Mouse (Mus musculus) heart, embryonic 11.5 days (tissue): ENCODE measurements around the gene Esr1. TPM values are rescaled to one million over a fixed set of nuclear protein-coding genes. Genes with fewer than 3 reads are reported as not detected.

Source experiments
- ATAC-seq: fragments of 200-750 bp; cut with Nextera tagmentation; replicated peaks from 2 replicates; pipeline ENCODE4 v1.8.0; 2017; ENCODE audit warnings: moderate library complexity; ENCODE audit not compliant: insufficient number of reproducible peaks, low FRiP score, low TSS enrichment
- H3K27ac ChIP-seq: fragments of 300-500 bp; sonication (generic); 2 replicates; pipeline ENCODE4 v1.5.1; 2014; ENCODE audit warnings: mild to moderate bottlenecking, low read depth, low read length
- H3K27me3 ChIP-seq: fragments of 300-500 bp; sonication (generic); 2 replicates; pipeline ENCODE4 v1.6.1; 2014; ENCODE audit warnings: mild to moderate bottlenecking, low read length, mixed read lengths; ENCODE audit not compliant: control insufficient read depth, insufficient read depth
- H3K36me3 ChIP-seq: fragments of 300-500 bp; sonication (generic); 2 replicates; pipeline ENCODE4 v1.6.1; 2014; ENCODE audit warnings: mild to moderate bottlenecking, low read length, moderate library complexity, mixed read lengths; ENCODE audit not compliant: control insufficient read depth, insufficient read depth
- H3K4me1 ChIP-seq: fragments of 300-500 bp; sonication (generic); 2 replicates; pipeline ENCODE4 v1.6.1; 2014; ENCODE audit warnings: low read length; ENCODE audit not compliant: control insufficient read depth, insufficient read depth
- H3K4me2 ChIP-seq: fragments of 300-500 bp; sonication (generic); 2 replicates; pipeline ENCODE4 v1.6.1; 2014; ENCODE audit warnings: mild to moderate bottlenecking, moderate library complexity
- H3K4me3 ChIP-seq: fragments of 300-500 bp; sonication (generic); 2 replicates; pipeline ENCODE4 v1.5.1; 2014; ENCODE audit warnings: low read depth, low read length
- H3K9ac ChIP-seq: fragments of 300-500 bp; sonication (generic); 2 replicates; pipeline ENCODE4 v1.6.1; 2014; ENCODE audit warnings: mild to moderate bottlenecking, low read depth, low read length, moderate library complexity
- H3K9me3 ChIP-seq: fragments of 300-500 bp; sonication (generic); replicated peaks from 2 replicates; pipeline ENCODE4 v1.6.1; 2016; ENCODE audit warnings: low read length; ENCODE audit not compliant: control insufficient read depth
- WGBS: fragments of 180-500 bp; shearing (Covaris S2); extraction: QIAGEN DNeasy Blood & Tissue Kit; methylation state at CpG from one replicate; pipeline ENCODE4 v1.1.7; 2014; ENCODE audit not compliant: insufficient replicate concordance; 5-methylcytosine and 5-hydroxymethylcytosine counted together
- polyA plus RNA-seq: library from polyadenylated mRNA; unstranded; fragments of >200 nt; fragmentation: Nextera tagmentation; extraction: Ambion mirVana; gene quantifications from 2 replicates; pipeline ENCODE4 v1.2.1, GENCODE M21; 2014

Gene Esr1
- polyA plus RNA-seq, 1 experiment from 2014 or later, result 1.3 TPM

GRCm38 (mm10) chr10:4910451-4910850 lies 299.1 kb downstream of the Esr1 start:
- no peak overlapping the region for H3K9ac ChIP-seq
- WGBS, result 83% methylated on average over 4 of the region's 4 CpGs

GRCm38 (mm10) chr10:4919046-4919445 lies 307.7 kb downstream of the Esr1 start:
- H3K4me2 ChIP-seq, result no peak overlapping the region
- H3K9me3 ChIP-seq, result no peaks in the 10 kb centered on the region
- no peak overlapping the region for H3K27ac ChIP-seq
- whole genome bisulfite sequencing, result 83% methylated on average over 4 of the region's 4 CpGs
- ATAC-seq, result no peak
- no peaks in the 10 kb centered on the region for H3K27me3 ChIP-seq
- H3K4me1 ChIP-seq, result no peaks in the 10 kb centered on the region
- H3K36me3 ChIP-seq, result no peaks in the 10 kb centered on the region
- no peak overlapping the region for H3K9ac ChIP-seq
- no peak overlapping the region for H3K4me3 ChIP-seq

More at GRCm38 (mm10) chr10:4910451-4910850, 299.1 kb downstream of the Esr1 start:
- Histone ChIP-seq H3K4me1 (no peaks in the 10 kb centered on the region), H3K4me3 (no peak overlapping the region), H3K36me3 (no peaks in the 10 kb centered on the region), H3K9me3 (no peaks in the 10 kb centered on the region), H3K27me3 (no peaks in the 10 kb centered on the region), H3K27ac (no peak overlapping the region), H3K4me2 (no peak overlapping the region)
- no peak for ATAC-seq

- ATAC-seq, result no peak
- H3K9me3 ChIP-seq, result no peaks in the 10 kb centered on the region
- H3K4me1 ChIP-seq, result no peaks in the 10 kb centered on the region
- H3K4me3 ChIP-seq, result no peak overlapping the region
- H3K4me2 ChIP-seq, result no peak overlapping the region
- no peaks in the 10 kb centered on the region for H3K27me3 ChIP-seq
- no peak overlapping the region for H3K27ac ChIP-seq
- 56% methylated on average over 2 of the region's 2 CpGs for WGBS
- no peak overlapping the region for H3K9ac ChIP-seq
- H3K36me3 ChIP-seq, result no peaks in the 10 kb centered on the region
Measured at GRCm38 (mm10) chr10:4923616-4924015, 312.2 kb downstream of the Esr1 start.

GRCm38 (mm10) chr10:4924391-4924790 lies 313.0 kb downstream of the Esr1 start:
- Histone ChIP-seq H3K4me2 (no peak overlapping the region), H3K36me3 (no peaks in the 10 kb centered on the region)

GRCm38 (mm10) chr10:4943148-4943547 lies 331.8 kb downstream of the Esr1 start:
- WGBS, result 77% methylated on average over 5 of the region's 5 CpGs
- no peaks in the 10 kb centered on the region for H3K36me3 ChIP-seq
- H3K27me3 ChIP-seq, result no peaks in the 10 kb centered on the region
- no peak overlapping the region for H3K4me3 ChIP-seq
- H3K4me1 ChIP-seq, result no peaks in the 10 kb centered on the region
- H3K9ac ChIP-seq, result no peak overlapping the region
- ATAC-seq, result no peak
- no peak overlapping the region for H3K4me2 ChIP-seq
- no peak overlapping the region for H3K27ac ChIP-seq
- H3K9me3 ChIP-seq, result no peaks in the 10 kb centered on the region

More at GRCm38 (mm10) chr10:4924391-4924790, 313.0 kb downstream of the Esr1 start:
- no peak overlapping the region for H3K27ac ChIP-seq
- H3K27me3 ChIP-seq, result no peaks in the 10 kb centered on the region
- 78% methylated on average over 2 of the region's 2 CpGs for WGBS
- no peak overlapping the region for H3K4me3 ChIP-seq
- H3K9me3 ChIP-seq, result no peaks in the 10 kb centered on the region
- H3K4me1 ChIP-seq, result no peaks in the 10 kb centered on the region
- ATAC-seq, result no peak
- no peak overlapping the region for H3K9ac ChIP-seq

GRCm38 (mm10) chr10:4944725-4945124 lies 333.3 kb downstream of the Esr1 start:
- no peaks in the 10 kb centered on the region for H3K4me1 ChIP-seq
- no peak overlapping the region for H3K4me2 ChIP-seq
- H3K4me3 ChIP-seq, result no peak overlapping the region
- no peaks in the 10 kb centered on the region for H3K27me3 ChIP-seq
- WGBS, result 52% methylated on average over 2 of the region's 2 CpGs
- no peak overlapping the region for H3K9ac ChIP-seq
- no peaks in the 10 kb centered on the region for H3K36me3 ChIP-seq
- H3K9me3 ChIP-seq, result no peaks in the 10 kb centered on the region
- ATAC-seq, result no peak
- no peak overlapping the region for H3K27ac ChIP-seq

GRCm38 (mm10) chr10:4965768-4966167 lies 354.4 kb downstream of the Esr1 start:
- no peak overlapping the region for H3K9ac ChIP-seq
- no peaks in the 10 kb centered on the region for H3K9me3 ChIP-seq
- WGBS, result 19% methylated on average over 1 of the region's 1 CpGs
- H3K4me2 ChIP-seq, result no peak overlapping the region
- H3K4me1 ChIP-seq, result no peaks in the 10 kb centered on the region
- H3K36me3 ChIP-seq, result no peaks in the 10 kb centered on the region
- no peak overlapping the region for H3K4me3 ChIP-seq
- no peak overlapping the region for H3K27ac ChIP-seq
- no peaks in the 10 kb centered on the region for H3K27me3 ChIP-seq
- ATAC-seq, result no peak

- Histone ChIP-seq H3K4me1 (no peaks in the 10 kb centered on the region), H3K36me3 (no peaks in the 10 kb centered on the region), H3K4me3 (no peak overlapping the region), H3K9me3 (no peaks in the 10 kb centered on the region), H3K9ac (no peak overlapping the region), H3K4me2 (no peak overlapping the region), H3K27me3 (no peaks in the 10 kb centered on the region), H3K27ac (no peak overlapping the region)
- ATAC-seq, result no peak
- 75% methylated on average over 7 of the region's 7 CpGs for WGBS
Measured at GRCm38 (mm10) chr10:4971156-4971555, 359.8 kb downstream of the Esr1 start.

- Histone ChIP-seq H3K9ac (no peak overlapping the region), H3K27ac (no peak overlapping the region), H3K4me1 (no peaks in the 10 kb centered on the region), H3K9me3 (no peaks in the 10 kb centered on the region), H3K4me2 (no peak overlapping the region), H3K36me3 (no peaks in the 10 kb centered on the region), H3K4me3 (no peak overlapping the region), H3K27me3 (no peaks in the 10 kb centered on the region)
- no peak for ATAC-seq
Measured at GRCm38 (mm10) chr10:4971586-4971985, 360.2 kb downstream of the Esr1 start.
